Mouse (Mus musculus) liver, embryonic 13.5 days (tissue): Measurements from ENCODE around the gene Rtl5. TPM values are rescaled to one million over a fixed set of nuclear protein-coding genes. Genes with fewer than 3 reads are reported as not detected.

Experiments used
- ATAC-seq: fragments of 200-750 bp; cut with Nextera tagmentation; 2 replicates; pipeline ENCODE4 v1.8.0; 2017; ENCODE audit warnings: low read depth, mild to moderate bottlenecking, moderate number of reproducible peaks, moderate library complexity
- DNase-seq: peaks from one replicate; pipeline ENCODE4 v3.0.0; 2022
- H3K27ac ChIP-seq: fragments of 300-500 bp; sonication (generic); 2 replicates; pipeline ENCODE4 v1.5.1; 2015; ENCODE audit warnings: moderate library complexity, mild to moderate bottlenecking, inconsistent platforms
- H3K27me3 ChIP-seq: fragments of 300-500 bp; sonication (generic); 2 replicates; pipeline ENCODE4 v1.6.1; 2015; ENCODE audit warnings: mild to moderate bottlenecking, inconsistent platforms
- H3K36me3 ChIP-seq: fragments of 300-500 bp; sonication (generic); 2 replicates; pipeline ENCODE4 v1.6.1; 2015; ENCODE audit warnings: mild to moderate bottlenecking, inconsistent platforms
- H3K4me1 ChIP-seq: fragments of 300-500 bp; sonication (generic); replicated peaks from 2 replicates; pipeline ENCODE4 v1.6.1; 2015; ENCODE audit warnings: inconsistent platforms
- H3K4me2 ChIP-seq: fragments of 300-500 bp; sonication (generic); 2 replicates; pipeline ENCODE4 v1.6.1; 2015; ENCODE audit warnings: inconsistent platforms, mild to moderate bottlenecking, moderate library complexity
- H3K4me3 ChIP-seq: fragments of 300-500 bp; sonication (generic); replicated peaks from 2 replicates; pipeline ENCODE4 v1.5.1; 2015; ENCODE audit warnings: mild to moderate bottlenecking, inconsistent platforms
- H3K9ac ChIP-seq: fragments of 300-500 bp; sonication (generic); 2 replicates; pipeline ENCODE4 v1.6.1; 2015; ENCODE audit warnings: mild to moderate bottlenecking, inconsistent platforms
- H3K9me3 ChIP-seq: fragments of 300-500 bp; sonication (generic); replicated peaks from 2 replicates; pipeline ENCODE4 v1.6.1; 2016; ENCODE audit warnings: inconsistent platforms
- WGBS: fragments of 180-500 bp; shearing (Covaris S2); methylation state at CpG from one replicate; pipeline ENCODE4 v1.1.7; 2015; ENCODE audit not compliant: insufficient replicate concordance; 5-methylcytosine and 5-hydroxymethylcytosine counted together
- polyA plus RNA-seq: library from polyadenylated mRNA; unstranded; fragments of >200 nt; fragmentation: Nextera tagmentation; extraction: Ambion mirVana; gene quantifications from 2 replicates; pipeline ENCODE4 v1.2.1, GENCODE M21; 2015

The Rtl5 gene
- polyA plus RNA-seq, 1 experiment from 2014 or later, result 0.15 TPM

DNA sequence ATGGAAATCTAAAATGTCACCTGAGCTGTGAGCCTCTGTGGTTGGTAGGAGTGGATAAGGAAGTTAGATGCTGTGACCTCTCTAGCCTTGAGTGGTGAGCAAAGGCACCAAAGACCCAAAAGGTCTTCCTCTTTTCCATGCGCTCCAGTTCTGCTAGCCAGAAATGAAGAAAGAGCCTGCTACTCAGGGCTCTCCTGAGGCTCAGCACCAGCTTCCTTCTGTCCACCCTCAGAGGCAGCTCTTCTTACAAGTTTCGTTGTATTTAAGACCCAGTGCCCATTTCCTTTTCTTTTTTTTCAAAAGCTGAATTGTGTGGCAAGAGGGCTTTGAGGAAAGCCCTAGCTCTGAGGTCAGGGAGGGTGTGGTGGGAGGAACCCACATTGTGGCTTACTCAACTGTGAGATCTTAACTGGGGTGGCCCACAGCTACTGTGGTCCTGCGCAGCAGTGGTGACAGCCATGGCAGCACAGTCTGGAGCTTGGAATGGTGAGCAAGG lies 34.2 kb downstream of the Rtl5 start:
- no peak overlapping the region for H3K4me3 ChIP-seq
- ATAC-seq, result peak; percentile 70
- H3K36me3 ChIP-seq, result no peaks in the 10 kb centered on the region
- H3K4me1 ChIP-seq, result peaks cover 10% of the 10 kb centered on the region
- peak; percentile 3 for DNase-seq
- no peak overlapping the region for H3K9ac ChIP-seq
- no peak overlapping the region for H3K27ac ChIP-seq
- 48% methylated on average over 3 of the region's 3 CpGs for WGBS
- H3K27me3 ChIP-seq, result 0 out of 2 replicates have a peak, but pooled peaks cover 3% of the 10 kb centered on the region
- no peaks in the 10 kb centered on the region for H3K9me3 ChIP-seq
- no peak overlapping the region for H3K4me2 ChIP-seq

DNA sequence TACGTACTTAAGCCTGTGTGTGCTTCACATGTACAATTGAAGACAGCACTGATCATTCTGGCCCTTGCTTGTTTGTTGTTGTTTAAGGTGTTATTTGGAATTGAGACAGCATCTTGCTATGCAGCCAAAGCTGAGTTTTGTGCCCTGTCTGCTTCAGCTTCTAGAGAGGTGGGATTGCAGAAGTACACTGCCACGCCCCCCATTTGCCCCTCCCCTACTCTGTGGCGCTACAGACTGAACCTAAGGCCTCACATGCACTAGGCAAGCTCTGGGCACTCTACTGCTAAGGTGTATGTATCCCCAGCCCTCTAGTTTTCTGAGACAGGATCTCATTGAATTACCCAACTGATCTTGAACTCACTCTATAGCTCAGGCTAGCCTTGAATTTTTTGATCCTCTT lies 35.4 kb downstream of the Rtl5 start:
- no peak overlapping the region for H3K9ac ChIP-seq
- H3K4me1 ChIP-seq, result peaks cover 14% of the 10 kb centered on the region
- H3K4me3 ChIP-seq, result no peak overlapping the region
- DNase-seq (no peak), ATAC-seq (no peak)
- H3K4me2 ChIP-seq, result no peak overlapping the region
- 34% methylated on average over 3 of the region's 3 CpGs for WGBS
- H3K9me3 ChIP-seq, result no peaks in the 10 kb centered on the region
- H3K27ac ChIP-seq, result no peak overlapping the region
- H3K27me3 ChIP-seq, result 0 out of 2 replicates have a peak, but pooled peaks cover 3% of the 10 kb centered on the region
- H3K36me3 ChIP-seq, result no peaks in the 10 kb centered on the region

DNA sequence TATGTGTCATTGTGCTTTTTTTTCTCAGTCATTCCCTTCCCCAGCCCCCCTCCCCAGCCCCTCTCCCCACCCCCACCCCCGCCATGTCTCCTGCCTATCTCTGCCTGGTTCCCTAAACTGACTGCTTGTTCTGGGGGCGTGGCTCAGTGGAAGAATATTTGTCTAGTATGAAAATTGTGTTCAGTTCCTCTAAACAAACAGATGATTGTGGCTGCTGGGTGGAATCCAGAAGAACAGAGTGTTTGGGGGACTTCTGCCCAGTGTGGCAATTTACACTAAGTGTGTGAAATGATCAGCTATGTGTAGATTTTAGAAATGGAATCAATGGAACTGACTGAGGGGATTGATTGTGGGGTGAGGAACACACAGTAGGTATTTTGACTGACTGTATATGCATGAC lies 37.5 kb downstream of the Rtl5 start:
- Histone ChIP-seq H3K27ac (no peak overlapping the region), H3K9ac (no peak overlapping the region), H3K4me1 (peaks cover 14% of the 10 kb centered on the region), H3K36me3 (no peaks in the 10 kb centered on the region), H3K9me3 (no peaks in the 10 kb centered on the region), H3K4me3 (no peak overlapping the region), H3K4me2 (no peak overlapping the region), H3K27me3 (peaks cover 5% of the 10 kb centered on the region; the same call in 1 of the 2 replicates)
- WGBS, result 43% methylated on average over 2 of the region's 2 CpGs
- DNase-seq (no peak), ATAC-seq (no peak)

DNA sequence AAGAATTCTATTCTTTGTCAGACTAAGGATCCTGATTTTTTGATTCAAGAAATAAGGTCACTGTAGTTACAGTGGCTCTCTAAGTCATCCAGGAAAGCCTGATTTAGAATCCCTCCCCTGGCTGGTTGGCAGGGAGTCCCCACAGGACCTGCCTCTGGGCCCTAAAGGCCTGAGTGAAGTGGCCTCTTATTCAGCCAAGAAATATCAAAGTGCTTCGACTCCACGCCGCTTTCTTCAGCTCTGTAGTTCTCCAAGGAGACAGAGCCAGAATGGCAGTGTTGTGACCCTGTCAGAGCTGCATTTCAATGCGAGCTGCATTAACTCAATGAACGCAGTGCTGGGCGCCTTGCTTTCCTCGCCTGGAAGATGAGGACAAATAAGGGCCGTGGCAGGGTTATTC lies 38.7 kb downstream of the Rtl5 start:
- Histone ChIP-seq H3K36me3 (no peaks in the 10 kb centered on the region), H3K9ac (no peak overlapping the region), H3K9me3 (no peaks in the 10 kb centered on the region), H3K27me3 (peaks cover 3% of the 10 kb centered on the region; the same call in 1 of the 2 replicates), H3K4me3 (no peak overlapping the region), H3K27ac (no peak overlapping the region), H3K4me2 (no peak overlapping the region), H3K4me1 (peaks cover 12% of the 10 kb centered on the region)
- ATAC-seq (no peak), DNase-seq (no peak)
- 78% methylated on average over 8 of the region's 8 CpGs for WGBS

DNA sequence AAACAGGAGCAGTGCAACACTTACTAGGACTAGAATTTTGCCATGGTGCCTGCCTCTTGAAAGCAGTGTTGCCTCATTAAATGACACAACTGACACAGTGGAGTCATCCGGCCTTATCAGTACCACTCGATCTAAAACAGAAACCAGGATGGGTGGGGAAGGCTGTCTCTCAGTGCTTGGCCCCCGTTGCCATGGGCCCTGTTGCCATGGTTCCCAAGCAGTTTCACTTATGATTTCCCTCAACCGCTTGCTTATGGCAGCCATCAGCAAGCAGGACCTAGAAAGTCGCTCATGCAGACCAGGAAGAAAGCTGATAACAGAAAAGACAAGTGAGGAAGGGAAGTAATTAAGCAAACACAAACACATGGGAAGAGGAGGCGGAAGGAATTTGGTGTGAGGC lies 39.3 kb downstream of the Rtl5 start:
- DNase-seq, result peak; percentile 17
- WGBS, result 32% methylated on average over 6 of the region's 6 CpGs

DNA sequence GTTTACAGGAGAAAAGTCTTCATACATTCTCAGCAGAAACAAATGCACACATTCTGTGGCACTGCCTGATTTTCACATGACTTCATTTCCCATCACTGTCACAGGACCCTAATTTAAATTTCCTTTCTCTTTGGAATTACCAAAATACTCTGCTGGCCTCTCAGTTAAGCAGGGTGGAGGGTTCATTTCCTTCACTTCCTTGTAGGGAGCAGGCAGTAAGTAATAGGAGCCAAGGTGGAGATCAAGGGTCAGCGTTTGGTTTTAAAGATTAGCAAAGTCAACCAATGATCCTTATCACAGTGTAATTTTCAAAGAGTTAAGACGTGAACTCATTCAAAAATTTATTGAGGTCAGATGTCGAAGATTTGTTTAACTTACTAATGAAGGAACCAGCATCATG lies 46.1 kb downstream of the Rtl5 start:
- no peak overlapping the region for H3K9ac ChIP-seq
- 45% methylated on average over 3 of the region's 3 CpGs for WGBS
- no peaks in the 10 kb centered on the region for H3K4me1 ChIP-seq
- ATAC-seq, result no peak
- no peaks in the 10 kb centered on the region for H3K36me3 ChIP-seq
- H3K9me3 ChIP-seq, result no peaks in the 10 kb centered on the region
- H3K4me2 ChIP-seq, result no peak overlapping the region
- no peak overlapping the region for H3K27ac ChIP-seq
- peaks cover 3% of the 10 kb centered on the region; the same call in 1 of the 2 replicates for H3K27me3 ChIP-seq
- DNase-seq, result no peak
- no peak overlapping the region for H3K4me3 ChIP-seq

More for the DNA sequence above, 39.3 kb downstream of the Rtl5 start:
- H3K4me2 ChIP-seq, result no peak overlapping the region
- no peak overlapping the region for H3K27ac ChIP-seq
- H3K4me1 ChIP-seq, result peaks cover 9% of the 10 kb centered on the region
- no peak overlapping the region for H3K9ac ChIP-seq
- H3K9me3 ChIP-seq, result no peaks in the 10 kb centered on the region
- ATAC-seq, result peak; percentile 34; the same call in 1 of the 2 replicates
- H3K27me3 ChIP-seq, result peaks cover 3% of the 10 kb centered on the region; the same call in 1 of the 2 replicates
- H3K36me3 ChIP-seq, result no peaks in the 10 kb centered on the region
- no peak overlapping the region for H3K4me3 ChIP-seq

DNA sequence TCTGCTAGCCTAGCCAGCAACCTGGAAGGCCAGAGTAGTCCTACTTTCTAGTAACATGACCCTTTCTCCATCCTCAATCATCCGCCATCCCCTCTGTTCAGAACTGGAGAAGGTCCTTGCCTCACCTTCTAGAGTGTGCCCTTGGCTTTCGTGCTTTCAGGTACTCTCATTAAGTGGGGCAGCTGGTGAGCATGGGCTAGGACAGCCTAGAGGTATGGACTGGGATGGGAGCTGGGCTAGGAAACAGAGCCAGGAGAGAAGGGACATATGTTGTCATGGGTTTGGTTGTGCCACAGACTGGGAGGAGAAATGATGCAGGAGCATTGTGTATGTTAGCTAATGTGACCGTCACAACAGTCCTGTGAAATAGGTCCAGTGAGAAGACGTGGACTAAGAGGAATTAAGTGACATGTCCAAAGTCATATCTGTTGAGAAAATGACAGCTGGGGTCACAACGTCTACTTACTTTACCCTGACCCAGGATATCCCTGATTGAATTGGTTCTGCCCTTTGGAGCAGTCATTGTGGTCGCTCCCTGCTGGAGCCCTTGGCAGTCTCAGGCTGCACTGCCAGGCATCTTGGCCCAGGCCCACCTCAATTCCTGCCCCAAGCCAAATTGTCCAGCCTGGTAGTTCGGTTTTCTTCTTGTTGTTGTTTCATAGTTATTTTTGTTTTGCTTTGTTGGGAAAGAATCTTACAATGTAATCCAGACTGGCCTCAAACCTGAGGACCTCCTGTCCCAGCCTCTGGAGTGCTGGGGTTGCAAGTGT lies 51.4 kb downstream of the Rtl5 start:
- Histone ChIP-seq H3K27ac (no peak overlapping the region), H3K36me3 (no peaks in the 10 kb centered on the region), H3K9me3 (no peaks in the 10 kb centered on the region), H3K4me1 (no peaks in the 10 kb centered on the region), H3K4me3 (no peak overlapping the region), H3K9ac (no peak overlapping the region), H3K4me2 (no peak overlapping the region), H3K27me3 (peaks cover 11% of the 10 kb centered on the region; the same call in 1 of the 2 replicates)
- no peak for DNase-seq
- WGBS, result 54% methylated on average over 7 of the region's 7 CpGs
- ATAC-seq, result no peak

DNA sequence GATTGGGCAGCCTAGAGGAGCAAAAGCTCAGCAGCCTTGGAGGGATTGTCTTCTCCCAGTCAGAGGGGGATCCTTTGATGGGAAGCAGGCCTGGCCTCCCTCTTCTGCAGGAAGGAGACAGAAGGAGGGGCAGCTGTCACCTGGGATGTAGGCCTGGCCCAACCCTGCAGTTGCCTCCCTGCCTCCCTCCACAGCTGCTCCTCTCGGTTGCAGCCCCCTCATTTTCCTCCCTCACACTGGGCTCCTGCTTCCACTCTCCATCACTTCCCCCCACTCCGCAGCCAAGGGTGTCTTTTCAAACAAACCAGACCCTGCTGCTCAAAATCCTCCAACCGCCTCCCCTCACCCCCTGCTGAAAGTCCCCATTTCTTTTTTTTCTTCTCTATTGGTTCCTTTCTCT lies 52.2 kb downstream of the Rtl5 start:
- no peaks in the 10 kb centered on the region for H3K4me1 ChIP-seq
- H3K36me3 ChIP-seq, result no peaks in the 10 kb centered on the region
- H3K4me3 ChIP-seq, result no peak overlapping the region
- no peaks in the 10 kb centered on the region for H3K9me3 ChIP-seq
- no peak for ATAC-seq
- no peak for DNase-seq
- no peak overlapping the region for H3K4me2 ChIP-seq
- no peak overlapping the region for H3K9ac ChIP-seq
- peaks cover 12% of the 10 kb centered on the region; the same call in 1 of the 2 replicates for H3K27me3 ChIP-seq
- no peak overlapping the region for H3K27ac ChIP-seq
- 39% methylated on average over 3 of the region's 3 CpGs for WGBS

DNA sequence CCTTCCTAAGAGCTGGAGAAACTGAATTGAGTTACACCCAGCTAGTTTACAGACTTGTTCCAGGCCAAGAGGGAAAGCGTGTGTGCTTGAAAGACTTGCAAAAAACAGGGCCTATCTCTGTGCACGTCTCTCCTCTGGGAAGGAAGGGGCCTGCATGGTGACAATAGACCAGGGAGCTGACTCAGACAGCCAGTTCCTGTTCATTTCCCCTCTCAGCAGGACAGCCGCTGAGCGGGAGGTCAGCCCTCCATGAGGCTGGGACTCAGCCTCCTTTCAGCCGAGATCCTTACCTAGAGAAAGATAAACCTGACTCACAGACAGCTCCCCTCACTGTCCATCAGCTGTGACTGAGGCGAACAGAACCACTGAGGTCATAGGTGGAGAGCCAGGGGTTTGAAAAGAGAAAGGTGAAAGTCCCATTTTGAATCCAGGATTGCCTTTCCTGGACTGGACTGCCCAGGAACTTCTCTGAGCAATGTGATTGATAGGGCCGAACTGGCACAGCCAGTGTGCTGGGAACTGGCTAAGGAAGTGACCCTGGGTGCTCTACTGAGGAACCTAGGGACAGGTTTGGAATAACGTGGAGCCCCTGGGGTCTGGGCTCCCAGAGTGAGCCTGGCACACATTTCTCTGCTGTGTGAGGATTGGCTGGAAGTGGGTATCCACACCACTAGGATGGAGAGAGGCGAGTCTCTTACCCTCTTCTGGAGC lies 53.7 kb downstream of the Rtl5 start:
- H3K4me1 ChIP-seq, result no peaks in the 10 kb centered on the region
- no peak overlapping the region for H3K4me3 ChIP-seq
- H3K27me3 ChIP-seq, result peaks cover 13% of the 10 kb centered on the region; the same call in 1 of the 2 replicates
- H3K9me3 ChIP-seq, result no peaks in the 10 kb centered on the region
- ATAC-seq (no peak), DNase-seq (no peak)
- H3K4me2 ChIP-seq, result no peak overlapping the region
- WGBS, result 24% methylated on average over 9 of the region's 9 CpGs
- H3K36me3 ChIP-seq, result no peaks in the 10 kb centered on the region
- no peak overlapping the region for H3K9ac ChIP-seq
- no peak overlapping the region for H3K27ac ChIP-seq
